Mouse (Mus musculus) retina, postnatal 7 days (tissue): ENCODE measurements around the gene Trim28.
A peak's percentile ranks its signal among the peaks of the same experiment; 100 is the strongest.

Source experiments
- DNase-seq: peaks from one replicate; pipeline ENCODE4 v3.0.0-alpha.2; 2012; ENCODE audit warnings: low read depth, low spot score

Gene Trim28

GRCm38 (mm10) chr7:12998851-12999250 lies at the start of gene Trim28:
Trim28 (plus strand) TSS chr7:12999114.
- DNase-seq: no peak

- DNase-seq: no peak
Observed at GRCm38 (mm10) chr7:12949872-12950229, 49.1 kb upstream of the Trim28 start.

GRCm38 (mm10) chr7:12954896-12955295 lies 44.0 kb upstream of the Trim28 start:
- no peak for DNase-seq

GRCm38 (mm10) chr7:12957511-12957910 lies 41.4 kb upstream of the Trim28 start:
- DNase-seq: no peak

GRCm38 (mm10) chr7:12958948-12959347 lies 40.0 kb upstream of the Trim28 start:
- DNase-seq: no peak

- no peak for DNase-seq
Observed at GRCm38 (mm10) chr7:12959718-12960117, 39.2 kb upstream of the Trim28 start.

GRCm38 (mm10) chr7:12961511-12962141 lies 37.3 kb upstream of the Trim28 start:
- DNase-seq: no peak

GRCm38 (mm10) chr7:12965678-12966091 lies 33.2 kb upstream of the Trim28 start, which contains the start of gene Zfp324:
Zfp324 (plus strand) TSS chr7:12965838.
- no peak for DNase-seq

GRCm38 (mm10) chr7:12966104-12966845 lies 32.6 kb upstream of the Trim28 start:
- DNase-seq: no peak

- DNase-seq: no peak
Observed at GRCm38 (mm10) chr7:12970906-12971305, 28.0 kb upstream of the Trim28 start.

- peak; percentile 91 for DNase-seq
Observed at GRCm38 (mm10) chr7:12977682-12978389, 21.1 kb upstream of the Trim28 start, which contains the start of gene Zfp446. Zfp446 (plus strand) TSS chr7:12977848.

- no peak for DNase-seq
Observed at GRCm38 (mm10) chr7:12978931-12979722, 19.8 kb upstream of the Trim28 start.

GRCm38 (mm10) chr7:12979776-12980175 lies 19.1 kb upstream of the Trim28 start:
- no peak for DNase-seq

GRCm38 (mm10) chr7:12980291-12980690 lies 18.6 kb upstream of the Trim28 start:
- DNase-seq: no peak

- DNase-seq: no peak
Observed at GRCm38 (mm10) chr7:12985724-12986123, 13.2 kb upstream of the Trim28 start.

GRCm38 (mm10) chr7:12986906-12987305 lies 12.0 kb upstream of the Trim28 start:
- DNase-seq: no peak

GRCm38 (mm10) chr7:12987409-12988189 lies 11.3 kb upstream of the Trim28 start:
- no peak for DNase-seq

- DNase-seq: no peak
Observed at GRCm38 (mm10) chr7:12992222-12992621, 6.7 kb upstream of the Trim28 start.

- no peak for DNase-seq
Observed at GRCm38 (mm10) chr7:12993148-12993547, 5.8 kb upstream of the Trim28 start.

GRCm38 (mm10) chr7:12995862-12996261 lies 3.1 kb upstream of the Trim28 start:
- no peak for DNase-seq

- DNase-seq: no peak
Observed at GRCm38 (mm10) chr7:12997230-12997629, 1.7 kb upstream of the Trim28 start.
